Mouse (Mus musculus) heart, adult 2 months (tissue): ENCODE measurements around the gene Marveld1. TPM values are rescaled to one million over a fixed set of nuclear protein-coding genes. Genes with fewer than 3 reads are reported as not detected.

Source experiments
- DNase-seq, 2 experiments: peaks; one replicate each; pipeline ENCODE4 v3.0.0; 2021
- H3K27ac ChIP-seq: fragments of 200-600 bp; 2 replicates; pipeline ENCODE4 v1.8.1; 2022
- H3K27me3 ChIP-seq: fragments of 200-500 bp; 2 replicates; pipeline ENCODE4 v1.6.1; 2012; ENCODE audit warnings: mild to moderate bottlenecking, low read length, inconsistent platforms, mixed read lengths; ENCODE audit not compliant: control insufficient read depth, insufficient read depth
- H3K36me3 ChIP-seq: fragments of 200-500 bp; 2 replicates; pipeline ENCODE4 v1.6.1; 2012; ENCODE audit warnings: low read length, inconsistent platforms; ENCODE audit not compliant: control insufficient read depth, insufficient read depth
- H3K4me1 ChIP-seq: fragments of 200-500 bp; 2 replicates; pipeline ENCODE4 v1.6.1; 2011; ENCODE audit warnings: low read length; ENCODE audit not compliant: control insufficient read depth, insufficient read depth
- H3K4me3 ChIP-seq: fragments of 200-600 bp; 2 replicates; pipeline ENCODE4 v1.8.1; 2022
- H3K79me2 ChIP-seq: fragments of 200-500 bp; replicated peaks from 2 replicates; pipeline ENCODE4 v1.6.1; 2012; ENCODE audit warnings: mild to moderate bottlenecking, inconsistent platforms, low read length, moderate library complexity, mixed read lengths; ENCODE audit not compliant: control insufficient read depth, insufficient read depth
- H3K9ac ChIP-seq: fragments of 200-500 bp; 2 replicates; pipeline ENCODE4 v1.6.1; 2012; ENCODE audit warnings: low read depth, mild to moderate bottlenecking, control low read depth, inconsistent platforms, low read length, mixed read lengths
- CTCF ChIP-seq: fragments of 200-600 bp; IDR thresholded peaks from 2 replicates; pipeline ENCODE4 v1.8.1; 2022; ENCODE audit warnings: antibody characterized with exemption, mild to moderate bottlenecking, moderate library complexity
- EP300 ChIP-seq: fragments of 200-500 bp; IDR thresholded peaks from 2 replicates; pipeline ENCODE4 v1.6.1; 2011; ENCODE audit warnings: low read depth, low read length, control low read depth; ENCODE audit not compliant: insufficient read depth
- POLR2A ChIP-seq: fragments of 200-500 bp; IDR thresholded peaks from 2 replicates; pipeline ENCODE4 v1.6.1; 2011; ENCODE audit warnings: mild to moderate bottlenecking, low read depth, low read length, control low read depth; ENCODE audit not compliant: insufficient read depth
- WGBS: fragments of 180-500 bp; shearing (Covaris S2); methylation state at CpG from one replicate; pipeline ENCODE4 v1.1.7; 2018; 5-methylcytosine and 5-hydroxymethylcytosine counted together
- intact Hi-C: fragments of 180-260 bp; cut with DNase I; formaldehyde crosslinking; loops from one replicate; pipeline ENCODE4 v1.15.1; 2025
- polyA plus RNA-seq: library from polyadenylated mRNA; depleted of rRNA; stranded (reverse); fragments of >200 nt; gene quantifications from 2 replicates; pipeline ENCODE4 v1.2.3, GENCODE M21; 2012; rRNA removed
- total RNA-seq, 2 experiments: library from RNA; stranded (reverse); gene quantifications; 2 replicates each; pipeline ENCODE4 v1.2.3; 2021

Gene Marveld1
- total and polyA plus RNA-seq, 3 experiments = 21.1 to 55.0 (median 21.9) TPM

GRCm38 (mm10) chr19:42189735-42190134, 42.5 kb downstream of the Marveld1 start:
- no peak for DNase-seq
- Histone ChIP-seq H3K4me3 (no peak overlapping the region), H3K9ac (no peak overlapping the region), H3K4me1 (no peaks in the 10 kb centered on the region), H3K27ac (no peak overlapping the region), H3K79me2 (no peaks in the 10 kb centered on the region), H3K36me3 (no peaks in the 10 kb centered on the region), H3K27me3 (no peaks in the 10 kb centered on the region)
- intact Hi-C loops = loop anchor here (1.0 to 10.0 kb wide), 2 partner anchors 83 to 245 kb away; partner anchors contain the start of gene Crtac1
- no peak for TF ChIP-seq EP300
- no peak for TF ChIP-seq POLR2A
- no peak for TF ChIP-seq CTCF
- WGBS = 61% methylated on average over 4 of the region's 4 CpGs

GRCm38 (mm10) chr19:42190494-42190893, 43.3 kb downstream of the Marveld1 start:
- DNase-seq = peak; percentile 45 to 68

GRCm38 (mm10) chr19:42193311-42193710, 46.1 kb downstream of the Marveld1 start:
- intact Hi-C loops = no loop called here
- H3K36me3 ChIP-seq = no peaks in the 10 kb centered on the region
- no peaks in the 10 kb centered on the region for H3K79me2 ChIP-seq
- H3K27me3 ChIP-seq = no peaks in the 10 kb centered on the region
- no peak for DNase-seq
- WGBS = 69% methylated on average over 2 of the region's 2 CpGs
- H3K27ac ChIP-seq = no peak overlapping the region
- H3K4me1 ChIP-seq = no peaks in the 10 kb centered on the region
- no peak for TF ChIP-seq EP300
- no peak for TF ChIP-seq POLR2A
- TF ChIP-seq CTCF = no peak
- no peak overlapping the region for H3K9ac ChIP-seq
- no peak overlapping the region for H3K4me3 ChIP-seq

More at GRCm38 (mm10) chr19:42190494-42190893, 43.3 kb downstream of the Marveld1 start:
- H3K9ac ChIP-seq = no peak overlapping the region
- TF ChIP-seq CTCF (peak; percentile 95), POLR2A (no peak)
- intact Hi-C loops = loop anchor here (1.0 kb wide), 1 partner anchor 82 kb away; no protein-coding TSS in a partner anchor
- H3K36me3 ChIP-seq = no peaks in the 10 kb centered on the region
- no peak overlapping the region for H3K27ac ChIP-seq
- no peaks in the 10 kb centered on the region for H3K4me1 ChIP-seq
- H3K4me3 ChIP-seq = no peak overlapping the region
- H3K79me2 ChIP-seq = no peaks in the 10 kb centered on the region
- WGBS = 26% methylated on average over 5 of the region's 5 CpGs
- H3K27me3 ChIP-seq = no peaks in the 10 kb centered on the region

- H3K79me2 ChIP-seq = no peaks in the 10 kb centered on the region
- intact Hi-C loops = no loop called here
- H3K27me3 ChIP-seq = peaks cover 2% of the 10 kb centered on the region
- no peaks in the 10 kb centered on the region for H3K36me3 ChIP-seq
- no peak overlapping the region for H3K27ac ChIP-seq
- WGBS = 65% methylated on average over 4 of the region's 4 CpGs
- no peak overlapping the region for H3K9ac ChIP-seq
- no peak overlapping the region for H3K4me3 ChIP-seq
- TF ChIP-seq POLR2A = no peak
- TF ChIP-seq CTCF = no peak
- no peak for TF ChIP-seq EP300
- no peak for DNase-seq
- no peaks in the 10 kb centered on the region for H3K4me1 ChIP-seq
Measured at GRCm38 (mm10) chr19:42196378-42196777, 49.2 kb downstream of the Marveld1 start.

- no peak for TF ChIP-seq CTCF
- TF ChIP-seq POLR2A = no peak
- TF ChIP-seq EP300 = no peak
- no peak for DNase-seq
- intact Hi-C loops = no loop called here
- WGBS = 71% methylated on average over 4 of the region's 4 CpGs
- no peaks in the 10 kb centered on the region for H3K79me2 ChIP-seq
- H3K9ac ChIP-seq = no peak overlapping the region
- H3K27ac ChIP-seq = no peak overlapping the region
- H3K4me1 ChIP-seq = no peaks in the 10 kb centered on the region
- peaks cover 7% of the 10 kb centered on the region for H3K27me3 ChIP-seq
- no peaks in the 10 kb centered on the region for H3K36me3 ChIP-seq
- no peak overlapping the region for H3K4me3 ChIP-seq
Measured at GRCm38 (mm10) chr19:42197066-42197465, 49.9 kb downstream of the Marveld1 start.

- WGBS = 50% methylated on average over 11 of the region's 11 CpGs
- DNase-seq = no peak
- Histone ChIP-seq H3K36me3 (no peaks in the 10 kb centered on the region), H3K4me3 (no peak overlapping the region), H3K4me1 (no peaks in the 10 kb centered on the region), H3K27ac (no peak overlapping the region), H3K79me2 (no peaks in the 10 kb centered on the region), H3K27me3 (peaks cover 7% of the 10 kb centered on the region), H3K9ac (no peak overlapping the region)
- TF ChIP-seq EP300 (no peak), POLR2A (no peak), CTCF (no peak)
- intact Hi-C loops = no loop called here
Measured at GRCm38 (mm10) chr19:42198026-42198425, 50.8 kb downstream of the Marveld1 start.

Other genes starting within 250 kb of the Marveld1 start
- 100 to 1,000 TPM; 122 to 135 TPM for gene Pgam1, start 235.5 kb upstream of the Marveld1 start, total RNA-seq
- gene Pgam1, start 235.5 kb upstream of the Marveld1 start, polyA plus RNA-seq = 111 and 162 TPM in 2 replicates
- gene Exosc1, start 214.0 kb upstream of the Marveld1 start, total RNA-seq = 10 to 100 TPM; 13.2 to 13.9 TPM
- 9.8 and 9.9 TPM in 2 replicates for gene Exosc1, start 214.0 kb upstream of the Marveld1 start, polyA plus RNA-seq
- 10 to 100 TPM; 12.3 to 14.6 TPM for gene Zdhhc16, start 213.9 kb upstream of the Marveld1 start, total RNA-seq
- 40.3 and 53.3 TPM in 2 replicates for gene Zdhhc16, start 213.9 kb upstream of the Marveld1 start, polyA plus RNA-seq
- gene Mms19, start 166.2 kb upstream of the Marveld1 start, total RNA-seq = 10 to 100 TPM; 14.2 to 17.9 TPM
- 35.4 and 48.4 TPM in 2 replicates for gene Mms19, start 166.2 kb upstream of the Marveld1 start, polyA plus RNA-seq
- gene Ubtd1, start 165.6 kb upstream of the Marveld1 start, total RNA-seq = 10 to 100 TPM; 21.4 to 22.7 TPM
- 27.3 and 37.3 TPM in 2 replicates for gene Ubtd1, start 165.6 kb upstream of the Marveld1 start, polyA plus RNA-seq
- gene Ankrd2, start 111.4 kb upstream of the Marveld1 start, total RNA-seq = under 1 TPM; 0.20 to 0.42 TPM
- not detected in 2 replicates for gene Ankrd2, start 111.4 kb upstream of the Marveld1 start, polyA plus RNA-seq
- 1 to 10 TPM; 1.6 to 2.3 TPM for gene Hoga1, start 101.8 kb upstream of the Marveld1 start, total RNA-seq
- gene Hoga1, start 101.8 kb upstream of the Marveld1 start, polyA plus RNA-seq = 0.85 and 1.4 TPM in 2 replicates
- gene 4933411K16Rik, start 95.2 kb upstream of the Marveld1 start, total RNA-seq = under 1 TPM in 1 of 2 experiments, not detected in 1; 0.23 TPM
- gene 4933411K16Rik, start 95.2 kb upstream of the Marveld1 start, polyA plus RNA-seq = 0.41 and 0.73 TPM in 2 replicates
- 1 to 10 TPM; 2.3 to 2.5 TPM for gene Morn4, start 61.0 kb upstream of the Marveld1 start, total RNA-seq
- gene Morn4, start 61.0 kb upstream of the Marveld1 start, polyA plus RNA-seq = 5.0 and 5.5 TPM in 2 replicates
- 10 to 100 TPM; 18.2 to 21.3 TPM for gene Pi4k2a, start 56.9 kb upstream of the Marveld1 start, total RNA-seq
- gene Pi4k2a, start 56.9 kb upstream of the Marveld1 start, polyA plus RNA-seq = 15.1 and 21.4 TPM in 2 replicates
- gene Avpi1, start 18.3 kb upstream of the Marveld1 start, total RNA-seq = 10 to 100 TPM; 10.0 to 14.4 TPM
- gene Avpi1, start 18.3 kb upstream of the Marveld1 start, polyA plus RNA-seq = 9.9 and 13.1 TPM in 2 replicates
- gene Zfyve27, start 16.6 kb downstream of the Marveld1 start, total RNA-seq = 10 to 100 TPM; 20.2 to 20.3 TPM
- 27.6 and 33.6 TPM in 2 replicates for gene Zfyve27, start 16.6 kb downstream of the Marveld1 start, polyA plus RNA-seq
- 1 to 10 TPM; 4.7 to 5.9 TPM for gene Sfrp5, start 54.9 kb downstream of the Marveld1 start, total RNA-seq
- 11.6 and 19.0 TPM in 2 replicates for gene Sfrp5, start 54.9 kb downstream of the Marveld1 start, polyA plus RNA-seq
- gene Golga7b, start 100.2 kb downstream of the Marveld1 start, total RNA-seq = under 1 TPM; 0.50 to 0.75 TPM
- 1.0 and 1.1 TPM in 2 replicates for gene Golga7b, start 100.2 kb downstream of the Marveld1 start, polyA plus RNA-seq